Mouse (Mus musculus) small intestine, adult 2 months (tissue): ENCODE data around the gene Nlrp6.

ENCODE experiments used
- CTCF ChIP-seq: fragments of 200-500 bp; IDR thresholded peaks from 2 replicates; pipeline ENCODE4 v1.5.1; 2012; ENCODE audit warnings: low read depth, mild to moderate bottlenecking, control low read depth, inconsistent platforms, low read length, moderate library complexity, mixed read lengths; ENCODE audit not compliant: insufficient replicate concordance, insufficient read length; ENCODE audit errors: extremely low read depth
- POLR2A ChIP-seq: fragments of 200-500 bp; IDR thresholded peaks from 2 replicates; pipeline ENCODE4 v1.6.1; 2012; ENCODE audit warnings: low read depth, mild to moderate bottlenecking, control low read depth, inconsistent platforms, low read length, moderate library complexity

GRCm38 (mm10) chr7:140941222-140942051, 20.7 kb downstream of the Nlrp6 start, which contains the start of gene Pgghg:
- TF ChIP-seq CTCF (peak; percentile 95), POLR2A (peak; percentile 39)
